Mouse (Mus musculus): Measurements from ENCODE around the gene Ssrp1. TPM values are rescaled to one million over a fixed set of nuclear protein-coding genes. Genes with fewer than 3 reads are reported as not detected.

Gene Ssrp1
- polyA plus RNA-seq, 1 experiment from 2014 or later: 180 TPM

- H3K27me3 ChIP-seq (ENCODE audit: control insufficient read depth, insufficient read depth, low read length): no peaks in the 10 kb centered on the region
These were observed 29.3 kb upstream of the Ssrp1 start for GRCm38 (mm10) chr2:85007729-85008128.

GRCm38 (mm10) chr2:85009212-85009611 lies 27.8 kb upstream of the Ssrp1 start:
- peaks cover 26% of the 10 kb centered on the region for H3K4me1 ChIP-seq (ENCODE audit: control insufficient read depth, insufficient read depth, low read length)
- no peak overlapping the region for H3K27ac ChIP-seq (ENCODE audit: low read depth, low read length)
- H3K4me2 ChIP-seq: no peak overlapping the region
- no peak overlapping the region for H3K9ac ChIP-seq (ENCODE audit: low read depth, low read length)
- H3K4me3 ChIP-seq (ENCODE audit: low read depth, low read length): no peak overlapping the region
- no peaks in the 10 kb centered on the region for H3K9me3 ChIP-seq (replicated peaks; ENCODE audit: control insufficient read depth, low read length)
- WGBS (ENCODE audit: insufficient replicate concordance): 77% methylated on average over 2 of the region's 2 CpGs
- ATAC-seq (replicated peaks; ENCODE audit: insufficient number of reproducible peaks, low FRiP score, low TSS enrichment): no peak
- H3K27me3 ChIP-seq (ENCODE audit: control insufficient read depth, insufficient read depth, low read length): no peaks in the 10 kb centered on the region
- H3K36me3 ChIP-seq (ENCODE audit: control insufficient read depth, insufficient read depth, low read length): no peaks in the 10 kb centered on the region

More at GRCm38 (mm10) chr2:85007729-85008128, 29.3 kb upstream of the Ssrp1 start:
- Histone ChIP-seq H3K4me2 (no peak overlapping the region), H3K9ac (ENCODE audit: low read depth, low read length) (no peak overlapping the region), H3K27ac (ENCODE audit: low read depth, low read length) (no peak overlapping the region), H3K4me3 (ENCODE audit: low read depth, low read length) (no peak overlapping the region), H3K4me1 (ENCODE audit: control insufficient read depth, insufficient read depth, low read length) (peaks cover 31% of the 10 kb centered on the region), H3K36me3 (ENCODE audit: control insufficient read depth, insufficient read depth, low read length) (no peaks in the 10 kb centered on the region), H3K9me3 (replicated peaks; ENCODE audit: control insufficient read depth, low read length) (no peaks in the 10 kb centered on the region)
- no peak for ATAC-seq (replicated peaks; ENCODE audit: insufficient number of reproducible peaks, low FRiP score, low TSS enrichment)
- WGBS (ENCODE audit: insufficient replicate concordance): 28% methylated on average over 4 of the region's 4 CpGs

DNA sequence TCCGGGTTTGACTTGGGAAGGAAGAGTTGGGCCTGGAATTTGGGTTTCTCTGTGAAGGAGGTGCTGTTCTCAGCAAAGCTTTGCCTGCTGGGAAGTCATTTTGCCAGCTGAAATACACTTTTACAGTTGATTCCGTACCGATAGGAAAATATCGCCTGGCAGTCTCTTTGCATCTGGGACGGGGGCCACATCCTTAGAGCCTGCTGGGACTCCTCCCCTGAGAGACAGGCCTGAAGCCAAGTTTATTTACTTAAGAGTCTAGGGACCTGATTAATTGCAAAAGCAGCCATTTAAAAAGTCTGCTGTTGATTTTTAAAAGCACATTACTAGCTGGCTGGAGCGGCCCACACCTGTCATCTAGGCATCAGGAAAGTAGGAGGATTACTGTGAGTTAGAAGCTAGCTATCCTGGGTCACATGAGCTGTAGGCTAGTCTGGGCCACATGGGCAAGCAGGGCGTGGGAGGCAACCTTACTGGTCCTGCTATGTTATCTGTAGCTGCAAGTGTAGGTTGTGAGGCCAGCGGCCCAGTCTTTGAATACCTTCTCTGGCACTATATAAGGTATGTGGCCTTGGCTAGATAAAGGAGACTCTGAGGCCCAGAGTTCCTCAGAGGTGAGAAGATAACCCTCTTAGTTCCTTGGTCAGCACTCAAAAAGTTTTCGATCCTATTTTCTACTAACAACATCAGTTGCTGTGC lies 25.0 kb upstream of the Ssrp1 start:
- Histone ChIP-seq H3K27ac (ENCODE audit: low read depth, low read length) (peak overlapping the region; percentile 85), H3K4me1 (ENCODE audit: control insufficient read depth, insufficient read depth, low read length) (peaks cover 29% of the 10 kb centered on the region), H3K9ac (ENCODE audit: low read depth, low read length) (no peak overlapping the region; the same call in 1 of the 2 replicates), H3K27me3 (ENCODE audit: control insufficient read depth, insufficient read depth, low read length) (no peaks in the 10 kb centered on the region), H3K9me3 (replicated peaks; ENCODE audit: control insufficient read depth, low read length) (no peaks in the 10 kb centered on the region), H3K4me2 (peak overlapping the region; percentile 41), H3K4me3 (ENCODE audit: low read depth, low read length) (no peak overlapping the region), H3K36me3 (ENCODE audit: control insufficient read depth, insufficient read depth, low read length) (no peaks in the 10 kb centered on the region)
- peak; percentile 91 for ATAC-seq (replicated peaks; ENCODE audit: insufficient number of reproducible peaks, low FRiP score, low TSS enrichment)
- 27% methylated on average over 9 of the region's 9 CpGs for WGBS (ENCODE audit: insufficient replicate concordance)

DNA sequence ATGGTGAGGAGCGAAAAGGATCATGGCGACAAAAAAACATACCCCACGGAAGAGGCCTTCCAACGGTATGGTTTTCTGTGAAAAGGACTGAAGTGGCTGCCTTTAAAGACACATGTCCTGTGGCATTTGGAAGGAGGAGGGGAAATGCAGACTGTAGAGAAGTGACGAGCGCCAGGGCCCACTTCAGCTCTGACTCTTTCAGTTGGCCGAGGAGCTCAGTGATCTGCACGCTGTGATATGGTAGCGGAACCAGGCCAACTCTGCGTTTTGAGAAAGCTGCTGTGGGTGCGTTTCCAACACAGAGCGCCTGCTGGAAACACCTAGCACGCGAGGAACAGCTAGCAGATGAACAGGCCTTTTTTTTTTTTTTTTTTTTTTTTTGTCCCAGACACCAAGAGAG lies 24.4 kb upstream of the Ssrp1 start:
- Histone ChIP-seq H3K27me3 (ENCODE audit: control insufficient read depth, insufficient read depth, low read length) (no peaks in the 10 kb centered on the region), H3K9me3 (replicated peaks; ENCODE audit: control insufficient read depth, low read length) (no peaks in the 10 kb centered on the region), H3K36me3 (ENCODE audit: control insufficient read depth, insufficient read depth, low read length) (no peaks in the 10 kb centered on the region), H3K27ac (ENCODE audit: low read depth, low read length) (peak overlapping the region; percentile 85), H3K4me3 (ENCODE audit: low read depth, low read length) (no peak overlapping the region), H3K9ac (ENCODE audit: low read depth, low read length) (peak overlapping the region; percentile 28; the same call in 1 of the 2 replicates), H3K4me2 (peak overlapping the region; percentile 41), H3K4me1 (ENCODE audit: control insufficient read depth, insufficient read depth, low read length) (peaks cover 29% of the 10 kb centered on the region)
- peak; percentile 65; the same call in 1 of the 2 replicates for ATAC-seq (replicated peaks; ENCODE audit: insufficient number of reproducible peaks, low FRiP score, low TSS enrichment)
- WGBS (ENCODE audit: insufficient replicate concordance): 60% methylated on average over 14 of the region's 14 CpGs

DNA sequence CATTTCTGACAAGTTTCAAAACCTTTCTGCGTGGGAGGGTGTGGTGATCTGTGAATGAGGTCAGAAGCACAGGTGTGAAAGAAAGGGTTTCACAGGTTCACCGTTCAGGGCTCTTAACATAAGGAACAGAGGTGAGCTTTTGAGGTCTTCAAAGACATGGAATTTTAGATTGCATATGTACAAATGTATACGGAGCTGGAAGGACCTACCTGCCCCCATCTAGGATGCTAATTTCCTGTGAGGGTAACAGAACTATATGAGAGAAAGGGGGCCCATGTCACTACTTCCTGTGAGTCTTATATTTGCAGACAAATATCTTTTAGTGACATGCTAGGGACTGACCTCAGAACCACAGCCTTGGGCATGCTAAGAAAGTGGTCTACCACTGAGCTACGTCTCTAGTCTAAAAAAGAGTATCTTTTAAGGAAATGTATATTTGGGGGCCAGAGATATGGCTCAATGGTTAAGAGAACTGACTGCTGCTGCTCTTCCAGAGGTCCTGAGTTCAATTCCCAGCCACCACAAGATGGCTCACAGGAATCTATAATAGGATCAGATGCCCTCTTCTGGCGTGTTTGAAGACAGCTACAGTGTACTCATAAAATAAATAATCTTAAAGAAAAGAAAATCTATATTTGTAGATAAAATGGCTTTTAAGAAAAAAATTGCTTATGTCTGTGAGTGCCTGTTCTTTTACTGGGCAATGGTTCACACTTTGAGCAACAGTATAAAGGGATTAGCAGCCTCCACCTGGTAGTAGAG lies 23.0 kb upstream of the Ssrp1 start:
- H3K4me2 ChIP-seq: no peak overlapping the region
- ATAC-seq (replicated peaks; ENCODE audit: insufficient number of reproducible peaks, low FRiP score, low TSS enrichment): no peak
- H3K36me3 ChIP-seq (ENCODE audit: control insufficient read depth, insufficient read depth, low read length): no peaks in the 10 kb centered on the region
- peaks cover 29% of the 10 kb centered on the region for H3K4me1 ChIP-seq (ENCODE audit: control insufficient read depth, insufficient read depth, low read length)
- WGBS (ENCODE audit: insufficient replicate concordance): 80% methylated on average over 5 of the region's 5 CpGs
- no peak overlapping the region for H3K4me3 ChIP-seq (ENCODE audit: low read depth, low read length)
- no peaks in the 10 kb centered on the region for H3K9me3 ChIP-seq (replicated peaks; ENCODE audit: control insufficient read depth, low read length)
- H3K27ac ChIP-seq (ENCODE audit: low read depth, low read length): no peak overlapping the region
- H3K9ac ChIP-seq (ENCODE audit: low read depth, low read length): no peak overlapping the region
- H3K27me3 ChIP-seq (ENCODE audit: control insufficient read depth, insufficient read depth, low read length): no peaks in the 10 kb centered on the region

GRCm38 (mm10) chr2:85014588-85014982 lies 22.4 kb upstream of the Ssrp1 start:
- ATAC-seq (replicated peaks; ENCODE audit: insufficient number of reproducible peaks, low FRiP score, low TSS enrichment): no peak
- H3K4me2 ChIP-seq: no peak overlapping the region
- peaks cover 29% of the 10 kb centered on the region for H3K4me1 ChIP-seq (ENCODE audit: control insufficient read depth, insufficient read depth, low read length)

DNA sequence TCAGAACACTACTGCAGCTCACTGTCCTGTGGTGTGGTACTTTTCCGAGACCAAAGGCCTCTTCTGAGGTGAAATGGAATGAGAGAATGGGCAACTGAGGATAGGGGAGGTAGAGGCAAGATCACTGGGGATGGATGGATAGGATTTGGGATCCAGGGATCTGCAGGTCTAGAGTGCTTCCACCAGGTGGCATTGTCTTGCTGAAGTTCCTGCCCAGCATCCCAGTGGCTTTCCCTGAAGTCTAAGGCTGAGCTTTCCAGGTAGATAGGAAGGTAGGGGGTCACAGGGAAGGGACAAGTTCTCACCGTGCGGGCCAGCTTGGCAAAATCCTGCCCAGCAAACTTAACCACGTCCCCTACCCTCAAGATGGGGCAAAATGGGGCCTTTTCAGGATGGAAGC lies 15.0 kb upstream of the Ssrp1 start:
- no peaks in the 10 kb centered on the region for H3K9me3 ChIP-seq (replicated peaks; ENCODE audit: control insufficient read depth, low read length)
- no peak overlapping the region for H3K27ac ChIP-seq (ENCODE audit: low read depth, low read length)
- H3K9ac ChIP-seq (ENCODE audit: low read depth, low read length): no peak overlapping the region
- 13% methylated on average over 4 of the region's 4 CpGs for WGBS (ENCODE audit: insufficient replicate concordance)
- H3K27me3 ChIP-seq (ENCODE audit: control insufficient read depth, insufficient read depth, low read length): peaks cover 2% of the 10 kb centered on the region; the same call in 1 of the 2 replicates
- H3K36me3 ChIP-seq (ENCODE audit: control insufficient read depth, insufficient read depth, low read length): no peaks in the 10 kb centered on the region
- no peak overlapping the region for H3K4me2 ChIP-seq
- ATAC-seq (replicated peaks; ENCODE audit: insufficient number of reproducible peaks, low FRiP score, low TSS enrichment): no peak
- H3K4me3 ChIP-seq (ENCODE audit: low read depth, low read length): no peak overlapping the region
- H3K4me1 ChIP-seq (ENCODE audit: control insufficient read depth, insufficient read depth, low read length): no peaks in the 10 kb centered on the region

More at GRCm38 (mm10) chr2:85014588-85014982, 22.4 kb upstream of the Ssrp1 start:
- Histone ChIP-seq H3K4me3 (ENCODE audit: low read depth, low read length) (no peak overlapping the region), H3K27ac (ENCODE audit: low read depth, low read length) (no peak overlapping the region), H3K27me3 (ENCODE audit: control insufficient read depth, insufficient read depth, low read length) (no peaks in the 10 kb centered on the region), H3K9me3 (replicated peaks; ENCODE audit: control insufficient read depth, low read length) (no peaks in the 10 kb centered on the region), H3K36me3 (ENCODE audit: control insufficient read depth, insufficient read depth, low read length) (no peaks in the 10 kb centered on the region), H3K9ac (ENCODE audit: low read depth, low read length) (no peak overlapping the region)
- 41% methylated on average over 3 of the region's 3 CpGs for WGBS (ENCODE audit: insufficient replicate concordance)

- no peak overlapping the region for H3K4me2 ChIP-seq
- no peaks in the 10 kb centered on the region for H3K36me3 ChIP-seq (ENCODE audit: control insufficient read depth, insufficient read depth, low read length)
- peaks cover 2% of the 10 kb centered on the region; the same call in 1 of the 2 replicates for H3K27me3 ChIP-seq (ENCODE audit: control insufficient read depth, insufficient read depth, low read length)
- WGBS (ENCODE audit: insufficient replicate concordance): 57% methylated on average over 3 of the region's 3 CpGs
- no peaks in the 10 kb centered on the region for H3K4me1 ChIP-seq (ENCODE audit: control insufficient read depth, insufficient read depth, low read length)
- ATAC-seq (replicated peaks; ENCODE audit: insufficient number of reproducible peaks, low FRiP score, low TSS enrichment): no peak
- H3K27ac ChIP-seq (ENCODE audit: low read depth, low read length): no peak overlapping the region
- H3K9me3 ChIP-seq (replicated peaks; ENCODE audit: control insufficient read depth, low read length): no peaks in the 10 kb centered on the region
- no peak overlapping the region for H3K9ac ChIP-seq (ENCODE audit: low read depth, low read length)
- no peak overlapping the region for H3K4me3 ChIP-seq (ENCODE audit: low read depth, low read length)
These were observed 10.9 kb upstream of the Ssrp1 start for GRCm38 (mm10) chr2:85026178-85026577.

Measured in heart, embryonic 11.5 days (tissue).